Mouse (Mus musculus): ENCODE measurements around the gene Tbxa2r. TPM values are rescaled to one million over a fixed set of nuclear protein-coding genes. Genes with fewer than 3 reads are reported as not detected.

Tbxa2r gene
- total RNA-seq, 2 experiments from 2014 or later, result 1.9 to 2.9 TPM

DNA sequence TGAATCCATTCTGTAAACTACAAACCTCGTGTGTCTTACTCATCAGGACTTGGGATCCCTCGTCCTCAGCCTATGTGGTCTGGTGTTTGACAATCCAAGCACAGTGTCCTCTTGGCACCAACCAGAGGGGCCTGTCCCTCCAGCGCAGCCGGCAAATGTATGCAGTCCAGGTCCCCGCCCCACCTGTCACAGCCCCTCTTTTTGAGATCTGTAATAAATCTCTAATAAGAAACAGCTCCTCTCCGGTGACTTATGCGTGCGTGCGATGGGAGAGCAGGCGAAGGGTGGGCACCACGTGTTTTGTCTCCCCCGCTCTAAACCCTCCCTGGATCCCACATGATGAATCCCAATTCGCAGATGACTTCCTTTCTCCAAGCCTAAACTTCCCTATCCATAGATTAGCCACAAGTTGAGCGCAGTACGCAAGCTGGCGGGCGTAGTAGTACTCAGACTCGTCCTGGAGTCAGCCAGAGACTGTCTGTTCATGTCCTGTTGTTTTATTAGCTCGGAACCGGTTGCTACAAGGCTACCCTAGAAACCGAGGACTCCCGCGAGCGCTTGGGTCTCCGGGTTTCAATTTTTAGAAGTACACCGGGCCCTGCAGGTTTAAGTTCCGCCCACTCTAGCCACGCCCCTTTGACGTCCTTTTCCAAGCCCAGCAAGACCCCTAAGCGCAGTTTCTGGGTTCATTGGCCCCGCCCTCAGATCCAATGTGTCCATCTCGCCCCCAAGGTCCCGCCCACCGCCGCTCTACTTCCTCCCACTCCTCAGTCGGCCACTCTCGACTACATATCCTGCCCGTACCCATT, 8.6 kb upstream of the Tbxa2r start:
- peak in 1 of 2 experiments; percentile 95 for DNase-seq (ENCODE audit: low spot score in 2 of 2)

DNA sequence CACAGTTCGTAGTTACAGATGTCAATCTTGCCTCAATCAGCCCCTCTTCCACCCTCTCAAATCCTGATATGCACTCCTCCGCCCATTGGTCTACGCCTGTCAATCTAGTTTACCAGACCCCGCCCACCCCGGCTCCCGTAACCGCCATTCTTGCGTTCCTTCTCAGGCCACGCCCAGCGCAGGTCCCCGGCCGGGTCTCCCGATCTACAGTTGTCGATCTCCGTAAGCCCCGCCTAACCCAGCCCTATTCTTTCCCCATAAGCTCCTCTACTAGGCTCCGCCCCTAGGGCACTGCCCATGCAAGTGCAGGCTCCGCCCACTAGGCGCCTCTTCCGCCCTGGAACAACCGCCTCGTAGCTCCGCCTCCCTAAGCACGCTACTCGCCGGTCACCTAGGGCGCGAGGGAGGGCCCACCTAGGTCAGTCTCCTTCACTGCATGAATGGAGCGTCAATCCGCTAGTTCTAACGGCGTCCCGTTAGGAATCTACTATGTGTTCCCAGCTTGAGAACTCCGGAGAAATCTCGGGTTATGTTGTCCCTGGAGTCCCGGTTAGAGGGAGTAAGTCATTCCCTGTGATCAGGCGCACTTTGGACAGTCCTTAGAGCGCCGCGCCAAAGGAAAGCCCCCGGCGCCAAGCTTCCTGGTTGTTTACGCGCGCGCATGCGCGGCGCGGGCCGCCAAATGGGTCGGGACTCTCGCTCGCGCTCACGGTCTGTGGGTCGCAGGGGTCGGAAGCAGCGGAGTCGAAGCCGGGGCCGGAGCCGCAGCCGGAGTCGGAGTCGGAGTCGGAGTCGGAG, 7.8 kb upstream of the Tbxa2r start, which contains the start of gene Cactin:
Gene Cactin, plus strand, starts transcription at position 554 of the 798 bp plus-strand sequence.
- DNase-seq (ENCODE audit: low spot score in 2 of 2), result peak; percentile 98 to 99

DNA sequence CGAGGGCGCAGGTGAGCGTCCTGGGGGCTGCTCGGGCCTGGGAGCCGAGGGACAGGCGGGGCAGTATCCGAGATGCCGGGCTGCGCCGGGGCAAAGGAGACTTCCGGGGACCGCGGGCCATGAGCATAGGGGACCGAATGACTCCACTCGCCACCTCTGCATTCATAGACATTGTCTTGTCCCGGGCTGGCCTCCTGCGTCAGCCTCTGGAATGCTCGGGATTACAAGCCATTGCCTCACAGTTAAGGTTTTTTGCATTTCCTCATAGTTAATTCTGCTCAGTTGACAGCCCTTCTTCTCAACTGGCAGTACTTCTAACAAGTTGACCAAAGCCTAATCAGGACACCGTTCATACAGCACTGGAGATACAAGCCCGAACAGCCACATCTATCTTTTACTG, 7.1 kb upstream of the Tbxa2r start:
- no peak for DNase-seq (ENCODE audit: low spot score in 2 of 2)

DNA sequence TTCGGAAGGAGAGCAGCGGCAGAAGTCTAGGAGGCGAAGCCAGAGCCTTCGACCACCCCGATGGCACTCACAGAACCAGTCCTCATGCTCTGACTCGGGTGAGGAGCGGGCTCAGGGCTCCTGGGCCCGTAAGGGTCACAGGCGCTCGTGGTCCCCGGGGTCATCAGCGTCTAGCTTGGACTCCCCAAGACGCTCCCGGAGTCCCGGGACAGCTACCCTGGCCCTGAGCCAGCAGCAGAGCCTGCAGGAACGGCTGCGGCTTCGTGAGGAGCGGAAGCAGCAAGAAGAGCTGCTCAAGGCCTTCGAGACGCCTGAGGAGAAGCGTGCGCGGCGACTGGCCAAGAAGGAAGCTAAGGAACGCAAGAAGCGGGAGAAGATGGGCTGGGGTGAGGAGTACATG, 6.1 kb upstream of the Tbxa2r start:
- no peak for DNase-seq (ENCODE audit: low spot score in 2 of 2)

DNA sequence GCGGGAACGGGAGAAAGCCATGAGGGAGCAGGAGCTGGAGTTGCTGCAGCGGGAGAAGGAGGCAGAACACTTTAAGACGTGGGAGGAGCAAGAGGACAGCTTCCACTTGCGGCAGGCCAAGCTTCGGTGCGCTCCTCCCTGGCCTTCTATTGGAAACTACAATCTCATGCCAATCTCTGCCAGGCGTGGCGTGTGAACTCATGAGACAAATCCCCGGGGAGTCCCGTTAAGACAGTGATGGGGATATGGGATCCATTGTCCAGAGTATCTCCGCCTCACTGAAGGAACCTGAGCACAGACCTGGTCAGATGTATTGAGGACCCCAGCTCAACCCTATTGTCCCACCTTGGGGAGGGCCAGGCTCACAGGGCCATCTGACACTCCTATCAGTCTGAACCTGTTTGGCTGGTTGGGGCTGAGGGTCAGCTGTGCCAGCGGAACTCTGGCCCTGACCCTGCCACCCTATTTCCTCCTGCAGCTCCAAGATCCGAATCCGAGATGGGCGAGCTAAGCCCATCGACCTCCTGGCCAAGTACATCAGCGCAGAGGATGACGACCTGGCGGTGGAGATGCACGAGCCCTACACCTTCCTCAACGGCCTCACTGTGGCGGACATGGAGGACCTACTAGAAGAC, 5.3 kb upstream of the Tbxa2r start:
- no peak for DNase-seq (ENCODE audit: low spot score in 2 of 2)

DNA sequence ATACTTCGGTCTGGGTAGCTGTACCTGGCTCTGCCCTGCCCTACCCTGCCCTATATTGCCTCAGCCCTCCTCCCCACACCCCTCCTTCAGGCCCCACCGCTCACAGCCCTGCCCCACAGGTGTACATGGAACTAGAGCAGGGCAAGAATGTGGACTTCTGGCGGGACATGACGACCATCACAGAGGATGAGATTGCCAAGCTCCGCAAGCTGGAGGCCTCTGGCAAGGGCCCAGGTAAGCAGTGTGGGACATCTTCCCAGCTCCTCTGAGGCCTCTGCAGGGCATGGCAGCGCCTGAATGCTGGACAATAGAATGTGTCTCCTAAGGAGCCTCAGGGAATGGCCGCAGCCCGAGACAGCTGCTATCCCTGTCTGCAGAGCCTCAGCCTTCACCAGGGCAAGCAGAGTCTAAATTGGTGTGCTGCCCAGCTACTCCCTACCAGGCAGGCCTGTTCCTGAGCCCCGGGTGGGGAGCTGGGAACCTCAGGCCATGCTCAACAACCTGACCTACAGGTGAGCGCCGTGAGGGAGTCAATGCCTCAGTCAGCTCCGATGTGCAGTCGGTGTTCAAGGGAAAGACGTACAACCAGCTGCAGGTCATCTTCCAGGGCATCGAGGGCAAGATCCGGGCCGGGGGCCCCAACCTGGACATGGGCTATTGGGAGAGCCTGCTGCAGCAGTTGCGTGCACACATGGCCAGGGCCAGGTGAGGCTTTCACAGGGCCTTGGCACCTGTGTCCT, 4.6 kb upstream of the Tbxa2r start:
- no peak for DNase-seq (ENCODE audit: low spot score in 2 of 2)

DNA sequence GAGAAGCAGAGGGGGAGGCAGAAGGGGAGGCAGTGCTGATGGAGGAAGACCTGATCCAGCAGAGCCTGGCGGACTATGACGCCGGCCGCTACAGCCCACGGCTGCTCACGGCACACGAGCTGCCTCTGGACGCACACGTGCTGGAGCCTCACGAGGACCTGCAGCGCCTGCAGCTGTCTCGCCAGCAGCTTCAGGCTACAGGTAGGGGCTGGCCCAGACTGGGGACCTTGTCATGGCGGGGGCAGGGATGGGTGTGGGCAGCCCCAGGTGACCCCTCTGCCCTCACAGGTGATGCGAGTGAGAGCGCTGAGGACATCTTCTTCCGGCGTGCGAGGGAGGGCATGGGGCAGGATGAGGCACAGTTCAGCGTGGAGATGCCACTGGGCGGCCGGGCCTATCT, 3.4 kb upstream of the Tbxa2r start:
- DNase-seq (ENCODE audit: low spot score in 2 of 2), result no peak

DNA sequence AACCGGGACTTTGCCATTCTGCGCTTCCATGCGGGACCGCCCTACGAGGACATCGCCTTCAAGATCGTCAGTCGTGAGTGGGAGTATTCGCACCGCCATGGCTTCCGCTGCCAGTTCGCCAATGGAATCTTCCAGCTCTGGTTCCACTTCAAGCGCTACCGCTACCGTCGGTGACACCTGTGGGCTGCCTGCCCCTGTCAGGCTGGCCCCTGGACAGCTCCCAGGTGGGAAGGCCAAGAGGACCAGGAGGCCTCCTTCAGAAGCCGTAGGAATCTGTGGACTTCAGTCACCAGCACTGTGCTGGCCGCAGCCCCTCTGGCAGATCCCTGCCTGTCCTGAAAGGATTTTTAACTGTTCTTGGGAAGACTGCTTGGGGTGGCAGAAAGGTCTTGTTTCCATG, 2.8 kb upstream of the Tbxa2r start:
- DNase-seq (ENCODE audit: low spot score in 2 of 2), result no peak

DNA sequence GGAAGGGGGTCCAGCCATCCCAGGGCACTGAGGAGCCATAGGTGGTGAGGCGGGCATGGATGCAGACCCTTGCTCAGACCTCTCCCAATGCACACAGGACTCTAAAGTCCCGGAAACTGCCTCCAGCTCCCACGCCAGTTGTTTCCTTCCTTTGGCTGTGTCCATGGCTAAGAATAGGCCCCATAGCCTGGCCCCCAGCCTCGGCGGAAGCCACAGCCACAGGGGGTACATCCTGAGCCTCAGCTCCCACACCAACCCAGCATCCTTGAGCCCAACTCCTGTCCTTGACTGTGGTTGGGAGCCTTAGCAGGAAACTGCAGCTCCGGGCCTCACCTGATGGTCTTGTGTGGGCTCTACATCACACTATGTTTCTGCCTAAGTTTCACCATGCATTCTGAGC, 1.7 kb upstream of the Tbxa2r start:
- no peak for DNase-seq (ENCODE audit: low spot score in 2 of 2)

DNA sequence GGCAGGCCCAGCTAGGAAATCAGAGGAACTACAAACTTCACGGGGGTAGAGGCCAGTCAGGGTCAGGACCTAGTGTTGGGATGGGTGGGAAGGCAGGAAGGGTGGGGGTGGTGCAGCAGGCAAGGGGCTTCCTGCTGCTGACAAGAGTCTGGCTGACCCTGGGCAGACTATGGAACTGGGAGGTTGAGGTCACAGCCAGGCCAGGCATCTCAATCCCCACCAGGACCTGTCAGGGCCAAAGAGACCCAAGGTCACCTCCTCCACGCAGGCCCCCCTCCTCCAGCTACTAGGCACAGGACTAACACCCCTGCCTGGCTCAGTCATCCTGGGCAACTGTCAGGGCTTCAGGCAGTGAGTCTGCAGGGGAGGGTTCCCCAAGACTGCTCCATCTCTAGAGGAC, 572 bp upstream of the Tbxa2r start:
- DNase-seq (ENCODE audit: low spot score in 2 of 2), result no peak

DNA sequence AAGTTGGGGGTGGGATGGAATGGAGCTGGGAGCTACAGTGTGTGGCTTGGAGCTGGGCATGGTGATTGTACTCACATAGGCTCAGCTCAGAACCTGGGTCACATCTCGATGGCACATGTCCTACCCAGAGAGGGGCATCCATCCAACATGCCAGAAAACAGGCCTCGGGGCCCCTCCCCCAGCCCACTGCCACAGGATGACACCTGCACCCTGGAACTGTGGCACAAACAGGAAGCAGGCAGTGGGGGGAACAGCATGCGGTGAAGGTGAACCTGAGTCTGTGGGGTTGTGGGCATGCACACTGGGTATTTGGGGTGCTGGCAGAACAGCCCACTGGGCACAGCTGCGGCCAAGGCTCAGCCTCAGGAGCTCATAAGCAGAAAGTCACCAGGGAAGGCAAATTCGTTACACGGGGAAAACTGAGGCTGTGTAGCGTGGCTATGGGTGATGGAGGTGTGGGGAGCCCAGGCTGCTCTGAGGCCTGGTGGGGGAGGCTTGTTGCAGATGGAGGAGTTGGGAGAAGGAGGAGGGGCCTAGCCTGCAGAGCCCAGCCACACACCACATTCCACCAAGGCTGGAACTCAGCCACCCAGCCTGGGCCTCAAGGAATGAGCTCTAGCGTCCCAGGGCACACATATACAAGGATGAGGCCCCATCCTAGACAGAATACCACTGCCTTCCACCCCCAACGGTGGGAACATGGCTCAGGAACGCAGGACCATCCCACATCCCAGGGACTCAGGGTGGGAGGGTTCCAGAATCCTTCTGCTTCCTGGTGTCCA, 854 bp downstream of the Tbxa2r start:
- no peak for DNase-seq (ENCODE audit: low spot score in 2 of 2)

DNA sequence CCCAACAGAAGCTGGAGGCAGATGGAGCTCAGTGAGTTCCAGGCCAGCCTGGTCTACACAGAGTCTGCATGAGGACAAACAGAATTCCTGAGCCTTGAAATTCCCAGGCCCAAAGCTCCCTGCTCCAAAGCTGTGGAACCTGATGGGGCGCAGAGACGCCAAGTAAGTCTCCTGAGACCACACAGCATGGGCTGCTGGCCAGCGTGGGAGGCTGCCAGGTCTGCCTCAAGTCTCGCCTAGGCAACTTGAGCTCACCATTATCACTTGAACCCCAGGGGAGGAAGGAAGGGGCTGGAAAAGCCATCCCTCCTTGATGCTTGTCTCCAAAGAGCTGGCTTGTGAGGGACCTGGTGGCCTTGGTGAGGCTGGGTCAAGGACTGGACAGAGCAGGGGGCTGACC, 1.5 kb downstream of the Tbxa2r start:
- DNase-seq (ENCODE audit: low spot score in 2 of 2), result no peak

DNA sequence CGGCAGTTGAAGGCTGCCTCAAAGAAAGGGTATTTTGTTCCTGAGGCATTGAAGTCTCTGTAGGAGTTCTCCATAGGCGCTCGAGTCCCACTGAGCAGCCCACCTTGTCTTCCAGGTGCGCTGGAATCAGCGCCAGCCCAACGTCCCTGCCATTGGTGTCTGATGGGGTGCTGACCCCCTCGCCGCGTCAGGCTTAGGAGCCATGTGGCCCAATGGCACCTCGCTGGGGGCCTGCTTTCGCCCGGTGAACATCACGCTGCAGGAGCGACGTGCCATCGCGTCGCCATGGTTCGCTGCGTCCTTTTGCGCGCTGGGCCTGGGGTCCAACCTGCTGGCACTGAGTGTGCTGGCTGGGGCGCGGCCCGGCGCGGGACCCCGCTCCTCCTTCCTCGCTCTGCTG, 3.7 kb downstream of the Tbxa2r start:
- no peak for DNase-seq (ENCODE audit: low spot score in 2 of 2)

DNA sequence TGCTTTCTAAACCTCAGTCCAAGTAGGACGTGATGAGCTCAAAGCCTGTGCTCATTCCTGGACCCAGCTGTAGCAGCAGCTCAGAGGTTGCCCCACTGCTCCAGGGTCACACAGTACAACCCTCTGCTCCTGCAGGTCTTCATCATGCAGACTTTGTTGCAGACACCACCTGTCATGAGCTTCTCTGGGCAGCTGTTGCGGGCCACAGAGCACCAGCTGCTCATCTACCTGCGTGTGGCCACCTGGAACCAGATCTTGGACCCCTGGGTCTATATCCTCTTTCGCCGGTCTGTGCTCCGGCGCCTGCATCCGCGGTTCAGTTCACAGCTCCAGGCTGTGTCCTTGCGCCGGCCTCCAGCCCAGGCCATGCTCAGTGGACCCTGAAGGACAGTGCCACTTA, 5.8 kb downstream of the Tbxa2r start:
- DNase-seq (ENCODE audit: low spot score in 2 of 2), result no peak

DNA sequence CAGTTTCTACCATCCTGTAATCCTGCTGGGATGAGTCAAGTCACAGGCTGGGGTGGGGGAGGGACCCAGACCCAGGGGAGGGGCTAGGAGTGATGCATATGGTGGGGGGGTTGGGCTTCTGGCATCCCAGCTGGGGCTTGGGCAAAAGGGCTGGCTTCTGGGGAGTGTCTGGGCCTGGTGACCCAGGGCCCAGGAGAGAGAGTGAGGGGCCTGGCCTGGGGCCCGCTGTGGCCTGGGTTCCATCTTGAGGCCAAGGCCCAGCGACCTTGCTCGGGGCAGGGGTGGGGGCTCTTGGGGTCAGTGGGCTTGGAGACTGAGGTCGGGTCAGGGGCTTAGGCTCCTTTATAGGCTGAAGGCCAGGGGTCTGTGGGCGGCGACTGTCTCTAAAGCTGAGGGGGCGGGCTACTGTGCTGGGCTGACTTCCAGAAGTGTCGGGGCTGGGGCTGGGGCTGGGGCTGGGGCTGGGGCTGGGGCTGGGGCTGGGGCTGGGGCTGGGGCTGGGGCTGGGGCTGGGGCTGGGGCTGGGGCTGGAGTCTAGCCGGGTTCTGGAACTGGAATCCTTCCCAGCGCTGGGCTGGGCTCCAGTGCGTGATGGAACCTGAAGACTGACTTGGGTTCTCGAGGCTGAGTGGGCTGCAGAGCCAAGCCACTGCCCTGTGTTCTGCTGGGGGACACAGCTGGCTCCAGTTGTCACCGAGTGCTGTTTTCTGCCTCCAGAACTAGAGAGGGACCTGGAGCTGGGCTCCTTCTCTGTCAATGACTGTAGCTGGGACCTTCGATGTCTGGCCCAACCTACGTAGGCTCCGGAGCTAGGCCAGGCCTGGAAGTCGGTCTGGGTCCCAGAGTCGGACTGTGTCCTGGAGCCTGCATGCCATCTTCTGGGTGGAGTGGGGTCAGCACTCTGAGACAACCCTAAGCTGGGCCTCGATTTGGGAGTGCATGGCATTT, 7.1 kb downstream of the Tbxa2r start:
- no peak for DNase-seq (ENCODE audit: low spot score in 2 of 2)

DNA sequence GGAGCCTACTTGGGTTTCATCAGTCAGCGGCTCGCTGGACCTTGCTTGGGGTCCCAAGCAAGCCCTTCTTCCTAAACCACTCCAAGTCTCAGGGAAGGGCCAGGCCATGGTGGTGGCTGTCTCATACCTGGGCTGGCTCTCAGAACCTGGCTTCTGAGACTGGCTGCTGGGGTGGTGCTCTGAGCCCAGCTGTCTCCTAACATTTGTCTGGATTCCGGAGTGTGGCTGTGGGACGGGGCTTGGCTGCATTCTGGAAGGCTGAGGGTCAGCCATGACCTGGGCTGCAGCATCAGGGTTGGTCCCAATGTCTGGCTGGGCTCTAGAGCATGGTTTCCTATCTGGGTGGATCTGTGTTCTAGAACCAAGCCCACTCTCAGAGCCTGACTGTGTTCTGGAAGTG, 8.0 kb downstream of the Tbxa2r start:
- DNase-seq (ENCODE audit: low spot score in 2 of 2), result no peak

DNA sequence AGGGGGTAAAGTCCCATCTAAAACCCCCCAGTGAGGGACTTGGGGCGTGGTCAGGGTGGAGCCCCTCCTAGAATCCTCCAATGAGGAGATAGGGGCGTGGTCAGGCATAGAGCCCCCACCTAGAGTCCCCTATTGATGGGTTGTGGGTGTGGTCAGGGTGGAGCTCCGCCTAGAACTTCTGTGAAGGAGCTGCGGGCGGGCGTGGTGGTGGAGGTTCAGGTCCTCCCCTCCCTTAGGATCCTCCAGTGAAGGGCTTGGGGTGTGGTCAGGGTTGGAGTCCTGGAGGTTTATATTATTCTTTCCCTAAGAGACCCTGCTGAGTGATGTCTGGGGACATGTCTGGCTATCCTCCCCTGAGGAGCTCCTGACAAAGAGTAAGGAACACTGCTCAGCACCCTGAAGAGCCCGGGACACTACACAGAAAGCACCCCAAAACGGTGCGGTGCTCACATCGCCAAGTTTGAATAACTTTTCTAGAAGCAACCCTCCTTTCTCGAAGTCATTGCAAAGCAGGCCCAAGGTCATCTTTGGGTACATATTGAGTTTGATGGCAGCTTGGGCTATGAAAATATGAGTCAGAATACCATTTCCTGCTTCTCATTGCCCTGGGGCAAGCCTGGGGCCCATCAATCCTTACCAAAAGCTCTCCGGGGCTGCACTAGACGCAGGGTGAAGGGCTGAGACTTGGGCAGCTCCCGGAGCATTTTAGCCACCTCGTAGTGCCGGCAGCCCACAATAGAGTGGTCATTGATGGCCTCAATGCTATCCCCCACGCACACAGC, 12.2 kb downstream of the Tbxa2r start:
- DNase-seq (ENCODE audit: low spot score in 2 of 2), result no peak

DNA sequence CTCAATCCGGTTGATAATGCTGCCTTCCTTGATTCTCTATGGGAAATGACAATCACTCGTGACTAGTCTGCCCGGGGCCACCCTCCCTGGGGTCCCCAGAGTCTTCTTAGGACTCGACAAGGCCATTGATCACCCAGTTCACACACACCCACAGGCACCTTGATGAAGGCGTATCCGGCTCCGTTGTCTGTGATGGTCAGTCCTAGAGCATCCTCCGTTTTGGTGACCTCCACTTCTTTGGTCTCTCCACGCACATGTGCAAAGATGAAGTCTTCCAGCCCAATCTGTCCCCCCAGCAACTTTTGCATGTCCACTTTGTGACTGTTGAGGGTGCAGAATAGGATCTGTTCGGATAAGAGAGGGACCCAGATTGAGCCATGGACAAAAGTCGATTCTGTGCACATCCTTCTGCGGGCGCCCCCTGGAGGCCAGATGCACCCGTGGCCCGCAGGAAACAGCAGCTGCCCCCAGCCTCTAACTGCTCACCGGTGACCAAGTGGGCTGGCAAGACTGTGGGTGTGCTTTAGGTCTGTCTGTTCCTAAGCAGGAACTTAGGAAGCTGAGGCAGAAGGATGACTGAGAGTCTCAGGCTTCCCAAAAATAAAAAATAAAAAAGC, 12.9 kb downstream of the Tbxa2r start:
- DNase-seq (ENCODE audit: low spot score in 2 of 2), result peak; percentile 71 to 73

All from layer of hippocampus, postnatal 10 days (tissue).